Mouse (Mus musculus) B cell, adult 62 days (primary cell): Measurements from ENCODE around the gene Fam131c. TPM values are rescaled to one million over a fixed set of nuclear protein-coding genes. Genes with fewer than 3 reads are reported as not detected.

Source experiments
- total RNA-seq: library from RNA; stranded (reverse); gene quantifications from 4 replicates; pipeline ENCODE4 v1.2.4, GENCODE M21; 2023

The Fam131c gene
- total RNA-seq, result not detected in 4 replicates

DNA sequence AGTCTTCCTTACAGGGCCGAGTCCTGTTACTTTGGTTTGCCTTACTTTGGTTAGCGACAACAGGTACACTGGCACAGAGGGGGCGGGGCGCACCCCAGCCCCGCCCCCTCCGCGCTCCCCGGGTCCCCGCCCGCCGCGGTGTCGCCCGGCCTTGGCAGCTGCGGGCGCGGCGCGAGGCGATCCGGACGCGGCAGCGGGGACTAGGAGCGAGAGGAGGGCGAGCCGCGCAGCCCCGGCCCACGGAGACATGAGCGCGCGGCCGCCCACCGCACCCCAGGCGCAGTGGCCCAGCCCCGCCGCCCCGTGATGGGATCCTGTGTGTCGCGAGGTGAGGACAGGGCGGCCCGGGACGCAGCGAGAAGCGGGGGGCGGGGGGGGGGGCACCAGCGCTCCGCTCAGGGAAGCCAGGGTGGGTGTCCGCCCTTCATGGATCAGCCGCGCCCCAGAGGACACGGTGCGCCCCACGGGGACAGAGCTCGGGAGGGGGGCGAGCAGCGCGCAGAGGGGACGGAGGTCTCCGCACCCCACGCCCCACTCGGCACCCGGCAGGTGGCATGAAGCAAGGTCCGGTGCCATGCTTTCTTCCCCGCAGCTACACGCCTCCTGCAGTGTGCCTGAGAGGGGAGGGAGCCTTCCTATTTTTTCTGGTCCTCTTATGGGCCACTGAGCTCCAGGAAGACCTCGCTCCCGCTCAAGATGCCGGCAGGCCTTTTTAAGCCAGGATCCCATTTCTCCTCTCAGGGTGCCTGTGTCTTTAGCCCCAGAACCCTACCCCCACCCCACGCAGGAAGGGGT, at the start of gene Fam131c:
Gene Fam131c, plus strand, starts transcription at position 224 of the 795 bp plus-strand sequence.

GRCm38 (mm10) chr4:141398545-141398944, 30.5 kb downstream of the Fam131c start, which contains the start of gene Clcnka:
Clcnka (minus strand) TSS chr4:141398724.

GRCm38 (mm10) chr4:141415924-141416323, 47.9 kb downstream of the Fam131c start, which contains the start of gene Clcnkb:
Clcnkb (minus strand) TSS chr4:141416014.

DNA sequence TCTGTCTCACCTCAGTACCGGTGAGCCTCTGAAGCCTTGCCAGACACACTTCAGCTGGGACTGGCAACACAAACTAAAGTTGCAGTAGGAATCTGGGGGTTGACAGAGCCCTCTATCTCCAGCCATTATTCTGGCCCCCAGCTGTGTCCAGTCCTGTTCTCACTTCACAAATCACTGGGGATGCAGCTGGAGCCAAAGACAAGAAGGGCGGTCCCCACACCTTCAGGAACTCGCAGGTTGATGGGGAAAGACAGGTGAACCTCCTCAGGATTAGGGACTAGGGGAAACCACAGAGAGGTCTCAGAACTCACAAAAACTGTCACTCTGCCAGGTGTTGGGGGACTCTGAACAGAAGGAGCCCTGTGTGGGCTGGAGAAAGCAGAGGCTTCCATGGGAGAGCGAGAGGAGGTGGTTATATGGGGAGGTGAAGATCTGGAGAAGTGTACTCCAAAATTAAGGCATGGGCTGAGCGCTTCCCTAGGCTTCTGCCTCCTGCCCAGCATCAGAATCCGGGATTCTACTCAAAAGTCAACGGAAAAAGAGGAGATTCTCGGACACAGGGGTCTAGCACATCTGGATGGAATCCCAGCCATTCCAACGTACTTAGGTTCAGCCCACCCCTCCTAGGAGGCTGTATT, 52.3 kb downstream of the Fam131c start, which contains the start of gene Hspb7:
Gene Hspb7, plus strand, starts transcription at position 588 of the 638 bp plus-strand sequence.

Other genes starting within 250 kb of the Fam131c start
- gene Szrd1, start 228.4 kb upstream of the Fam131c start, total RNA-seq, result 120 to 160 TPM (median 140 TPM) in 4 replicates
- gene Fbxo42, start 220.3 kb upstream of the Fam131c start, total RNA-seq, result 18.1 to 25.2 TPM (median 20.6 TPM) in 4 replicates
- 1.2 to 2.9 TPM (median 1.7 TPM) in 4 replicates for gene Rsg1, start 154.3 kb upstream of the Fam131c start, total RNA-seq
- not detected in 4 replicates for gene Arhgef19, start 128.7 kb upstream of the Fam131c start, total RNA-seq
- gene Epha2, start 67.0 kb upstream of the Fam131c start, total RNA-seq, result 19.0 to 27.4 TPM (median 25.1 TPM) in 4 replicates
- gene Clcnka, start 30.5 kb downstream of the Fam131c start, total RNA-seq, result not detected in 4 replicates
- not detected in 4 replicates for gene Clcnkb, start 47.8 kb downstream of the Fam131c start, total RNA-seq
- not detected in 4 replicates for gene Hspb7, start 52.6 kb downstream of the Fam131c start, total RNA-seq
- gene Srarp, start 67.9 kb downstream of the Fam131c start, total RNA-seq, result not detected in 4 replicates
- 43.5 to 55.8 TPM (median 49.0 TPM) in 4 replicates for gene Zbtb17, start 76.4 kb downstream of the Fam131c start, total RNA-seq
- gene Spen, start 170.4 kb downstream of the Fam131c start, total RNA-seq, result 46.6 to 59.3 TPM (median 54.1 TPM) in 4 replicates
- not detected in 4 replicates for gene Fblim1, start 237.9 kb downstream of the Fam131c start, total RNA-seq